Mouse (Mus musculus): ENCODE results near the gene Gramd1b.
A peak's percentile ranks its signal among the peaks of the same experiment; 100 is the strongest.

The Gramd1b gene

GRCm38 (mm10) chr9:40531027-40531621 is at the start of gene Gramd1b:
Gene Gramd1b, minus strand, starts transcription at chr9:40531383.
- peak; percentile 2 for DNase-seq

- no peak for DNase-seq
Observed at GRCm38 (mm10) chr9:40578726-40579625, 47.8 kb upstream of the Gramd1b start.

DNA sequence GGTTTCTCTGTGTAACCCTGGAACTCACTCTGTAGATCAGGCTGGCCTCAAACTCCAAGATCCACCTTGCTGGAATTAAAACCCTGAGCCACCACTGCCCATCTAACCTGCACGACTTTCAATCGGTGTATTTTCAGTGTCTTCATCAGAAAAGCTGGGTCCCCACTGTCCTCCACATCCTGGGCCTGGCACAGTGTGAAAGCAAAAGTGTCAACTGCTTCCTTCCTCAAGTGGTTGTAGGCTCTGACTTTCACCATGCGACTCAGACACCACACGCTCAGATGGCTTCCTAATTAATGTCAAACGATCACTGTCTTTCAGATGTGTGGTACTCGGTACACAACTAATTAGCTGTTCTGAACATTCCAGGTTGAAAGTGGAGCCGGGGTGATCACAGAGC is 45.9 kb upstream of the Gramd1b start:
- no peak for DNase-seq

- no peak for DNase-seq
Observed at GRCm38 (mm10) chr9:40575053-40575985, 44.1 kb upstream of the Gramd1b start.

DNA sequence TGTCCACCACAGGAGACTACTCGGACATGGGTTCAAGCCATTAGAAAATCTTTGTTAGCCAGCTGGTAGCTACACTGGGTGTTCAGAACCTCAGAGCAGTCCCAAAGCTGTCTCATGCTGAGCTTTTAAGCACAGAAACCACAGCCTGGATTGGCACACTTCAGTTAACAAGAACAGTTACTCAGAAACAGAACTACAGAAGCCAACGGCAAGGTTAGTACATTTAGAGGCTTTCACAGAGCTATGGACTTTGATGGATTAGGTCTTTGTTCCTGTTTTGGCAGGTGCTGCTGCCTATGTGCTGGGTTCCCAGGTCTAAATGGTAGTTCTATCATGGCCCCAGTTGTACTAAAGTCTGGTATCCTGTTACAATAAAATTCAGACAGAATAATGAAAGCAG is 40.1 kb upstream of the Gramd1b start:
- DNase-seq = no peak

- DNase-seq = no peak
Observed at GRCm38 (mm10) chr9:40568070-40568469, 36.9 kb upstream of the Gramd1b start.

DNA sequence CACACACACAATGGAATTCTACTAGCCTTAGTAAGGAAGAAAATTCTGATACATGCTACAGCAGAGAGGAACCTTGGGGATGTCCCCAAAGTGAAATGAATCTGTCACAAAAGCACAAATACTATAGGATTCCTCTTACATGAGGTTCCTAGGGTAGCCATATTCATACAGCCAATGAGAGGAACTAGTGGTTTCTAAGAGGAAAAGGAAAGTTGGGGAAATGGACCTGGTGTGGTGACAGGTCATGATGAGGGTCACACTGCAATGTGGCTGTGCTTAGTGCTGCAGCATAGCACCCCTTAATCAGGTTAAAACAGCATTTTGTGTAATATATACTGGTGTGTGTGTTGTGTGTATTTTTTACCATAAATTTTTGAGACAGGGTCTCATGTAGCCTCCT is 32.6 kb upstream of the Gramd1b start:
- no peak for DNase-seq

- no peak for DNase-seq
Observed at GRCm38 (mm10) chr9:40559646-40560045, 28.5 kb upstream of the Gramd1b start.

DNA sequence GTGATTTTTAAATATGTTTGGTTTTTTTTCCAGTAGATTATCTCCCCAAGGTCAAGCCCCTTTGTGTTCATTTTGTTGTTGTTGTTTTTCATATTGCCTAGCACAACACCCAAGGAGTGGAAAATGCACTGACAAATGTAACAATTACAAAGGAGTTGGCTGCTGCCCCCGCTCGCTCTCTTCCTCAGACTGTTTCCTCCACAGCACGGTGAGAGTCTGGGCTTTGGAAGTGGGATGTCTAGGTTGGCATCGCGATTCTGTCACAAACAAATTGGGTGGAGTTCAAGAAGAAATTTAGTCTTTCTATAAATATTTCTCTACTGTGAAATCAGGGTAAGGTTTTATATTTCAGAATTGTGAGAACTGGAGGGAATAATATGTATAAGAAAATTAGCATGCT is 26.6 kb upstream of the Gramd1b start:
- no peak for DNase-seq

- no peak for DNase-seq
Observed at GRCm38 (mm10) chr9:40556396-40556795, 25.2 kb upstream of the Gramd1b start.

GRCm38 (mm10) chr9:40555243-40555642 is 24.1 kb upstream of the Gramd1b start:
- DNase-seq = no peak

DNA sequence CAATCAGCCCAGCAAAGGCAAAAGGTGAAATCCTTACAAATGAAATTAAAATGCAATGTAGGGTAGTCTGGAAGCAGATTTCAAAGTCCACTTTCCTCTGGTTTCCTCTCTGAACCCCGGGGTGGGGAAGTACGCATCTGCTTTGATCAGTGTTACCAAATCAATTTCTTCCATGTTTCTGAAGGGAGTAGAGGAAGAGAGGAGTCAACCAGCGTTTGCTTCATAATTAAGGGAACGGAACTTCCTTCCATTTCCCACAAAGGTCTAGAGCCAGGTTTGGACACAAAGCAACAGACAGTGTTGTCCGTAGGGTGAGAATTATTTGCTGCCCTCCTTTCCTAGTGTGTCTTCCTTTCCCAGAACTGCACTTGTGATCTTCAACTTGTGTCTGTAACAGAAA is 16.7 kb upstream of the Gramd1b start:
- no peak for DNase-seq

DNA sequence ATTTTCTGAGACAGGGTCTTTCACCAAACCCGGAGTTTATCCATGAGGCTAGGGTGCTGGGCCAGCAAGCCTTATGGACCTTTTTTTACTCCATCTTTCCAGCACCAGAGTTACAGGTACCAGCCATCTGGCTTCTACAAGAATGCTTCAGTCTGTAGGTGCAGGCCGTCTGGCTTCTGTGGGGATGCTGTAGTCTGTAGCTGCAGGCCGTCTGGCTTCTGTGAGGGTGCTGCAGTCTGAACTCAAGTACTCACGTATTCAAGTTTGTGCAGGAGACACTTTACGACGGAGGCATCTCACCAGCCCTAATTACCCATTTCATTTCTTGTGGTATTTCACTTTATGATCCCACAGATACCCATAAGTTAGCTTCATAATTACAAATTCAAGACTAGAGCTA is 14.0 kb upstream of the Gramd1b start:
- DNase-seq = no peak

DNA sequence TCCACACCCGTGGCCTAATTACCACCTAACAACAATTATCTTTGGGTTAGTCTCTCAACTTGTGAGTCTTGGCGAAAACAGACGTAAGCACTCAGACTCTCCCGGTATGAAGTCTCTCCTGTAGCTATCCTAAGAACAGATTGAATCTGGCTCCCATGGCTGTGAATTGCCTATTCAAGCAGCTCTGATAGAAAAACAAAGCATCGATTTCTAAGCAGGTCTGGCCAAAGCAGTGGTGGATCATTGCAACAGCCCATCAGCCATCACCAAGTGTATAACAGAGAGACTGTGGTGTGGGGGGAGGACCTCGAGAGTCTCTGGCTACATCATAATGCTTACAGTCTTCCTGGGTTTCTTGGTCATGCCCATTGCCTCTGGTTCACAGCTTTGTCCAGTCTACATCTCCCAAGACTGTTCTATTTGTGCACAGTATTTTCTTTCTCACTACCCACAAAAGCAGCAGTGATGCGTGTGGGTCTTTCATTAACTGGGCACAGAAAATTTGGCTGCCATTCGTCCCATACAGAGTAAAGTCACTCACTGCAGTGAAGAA is 8.5 kb upstream of the Gramd1b start:
- DNase-seq = no peak

- no peak for DNase-seq
Observed at GRCm38 (mm10) chr9:40537708-40538105, 6.5 kb upstream of the Gramd1b start.

DNA sequence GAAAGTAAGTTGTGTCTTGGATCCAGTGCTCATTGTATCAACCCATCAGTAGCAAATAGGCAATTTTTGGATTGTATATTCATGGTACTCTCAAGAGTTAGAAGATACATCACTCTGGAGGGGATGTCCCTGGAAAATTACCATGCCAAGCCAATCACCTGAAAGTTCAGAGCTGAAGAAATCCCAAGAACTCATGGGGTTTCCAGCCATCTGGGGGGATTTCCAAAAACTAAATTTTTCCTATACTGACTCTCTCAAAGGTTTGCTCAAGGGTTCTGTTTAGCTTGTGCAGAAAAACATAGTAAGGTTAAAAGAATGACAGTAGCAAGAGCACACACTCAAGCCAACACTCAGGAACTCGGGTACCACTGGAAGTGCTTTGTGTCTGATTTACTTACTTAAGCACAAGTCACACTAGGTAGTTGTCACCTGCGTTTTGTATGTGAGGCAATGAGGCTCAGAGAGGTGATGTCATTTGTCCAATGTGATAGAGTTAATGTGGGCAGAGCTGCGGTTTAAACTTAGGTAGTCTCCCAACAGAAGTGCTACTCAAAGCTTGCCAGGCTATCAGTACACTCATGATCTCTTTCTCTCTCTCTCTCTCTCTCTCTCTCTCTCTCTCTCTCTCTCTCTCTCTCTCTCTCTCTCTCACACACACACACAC is 6.0 kb upstream of the Gramd1b start:
- DNase-seq = no peak

- DNase-seq = no peak
Observed at GRCm38 (mm10) chr9:40530536-40530935, 647 bp downstream of the Gramd1b start.

- no peak for DNase-seq
Observed at GRCm38 (mm10) chr9:40528733-40529132, 2.5 kb downstream of the Gramd1b start.

GRCm38 (mm10) chr9:40526928-40527327 is 4.3 kb downstream of the Gramd1b start:
- DNase-seq = no peak

DNA sequence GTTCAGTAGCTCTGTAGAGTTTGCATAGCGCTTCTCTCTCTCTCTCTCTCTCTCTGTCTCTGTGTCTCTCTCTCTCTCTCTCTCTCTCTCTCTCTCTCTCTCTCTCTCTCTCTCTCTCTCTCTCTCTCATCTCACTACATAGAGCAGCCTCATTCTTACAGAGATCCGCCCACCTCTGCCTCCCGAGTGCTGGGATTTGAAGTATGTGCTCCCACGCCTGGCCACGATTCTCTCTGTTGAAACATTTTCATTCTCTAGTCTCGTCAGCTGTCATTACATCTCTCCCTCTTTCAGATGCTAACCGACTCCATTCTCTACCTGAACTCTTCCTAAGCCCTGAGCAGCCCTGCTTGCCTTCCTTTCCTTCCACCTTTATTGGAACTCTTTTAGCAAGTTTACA is 9.0 kb downstream of the Gramd1b start:
- no peak for DNase-seq

DNA sequence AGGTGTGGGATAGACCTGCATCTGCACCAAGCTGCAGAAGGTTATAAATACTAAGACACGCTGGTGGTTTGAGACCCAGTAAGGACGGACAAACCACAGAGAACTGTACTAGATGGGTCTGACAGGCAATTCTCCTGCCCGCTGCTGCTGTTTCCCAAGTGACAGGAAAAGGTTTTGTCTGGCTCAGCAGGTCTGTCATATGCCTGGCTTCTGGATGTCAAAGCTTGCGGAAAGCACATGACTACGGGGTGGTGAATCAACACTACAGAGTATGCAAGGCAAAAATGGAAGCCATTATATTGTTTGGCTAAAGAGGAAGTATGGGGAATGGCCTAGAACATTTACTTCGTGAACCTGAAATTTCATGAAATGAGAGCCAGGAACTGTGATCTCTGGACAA is 10.1 kb downstream of the Gramd1b start:
- no peak for DNase-seq

DNA sequence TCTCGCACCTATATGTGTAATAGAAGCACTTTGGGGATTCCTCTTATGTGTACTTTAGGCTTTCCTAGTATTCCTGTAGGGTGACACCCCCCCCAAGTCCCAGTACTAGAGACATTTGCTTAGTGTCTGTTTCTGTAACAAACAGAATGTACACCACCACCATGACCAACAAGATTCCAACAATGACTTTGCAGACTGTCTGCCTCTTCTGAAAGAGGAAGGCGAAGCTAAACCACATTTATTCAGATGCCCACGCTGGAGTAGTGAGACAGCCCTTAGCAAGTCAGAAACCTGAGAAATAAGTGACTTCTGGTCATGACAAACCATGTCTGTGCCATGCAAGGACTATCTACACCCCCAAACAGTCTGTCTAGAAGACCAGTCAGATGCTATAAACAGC is 11.9 kb downstream of the Gramd1b start:
- DNase-seq = no peak

DNA sequence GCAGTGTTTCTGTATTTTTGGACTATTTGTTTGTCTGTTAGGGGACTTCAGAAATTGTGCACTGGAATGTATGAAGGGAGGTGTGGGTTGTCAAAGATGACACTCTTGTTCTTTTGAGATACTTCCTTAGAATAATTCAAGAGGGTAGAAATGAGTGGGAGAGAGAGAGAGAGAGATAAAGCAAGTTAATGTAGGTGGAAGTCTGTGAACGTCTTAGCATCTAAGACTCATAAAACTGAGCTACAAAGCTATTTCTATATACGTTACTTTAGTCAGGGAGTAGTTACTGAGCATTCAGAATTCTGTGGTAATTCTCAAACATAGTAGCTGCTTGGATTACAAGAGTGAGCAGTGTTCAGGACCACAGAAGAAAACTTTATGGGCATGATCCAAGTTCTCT is 19.2 kb downstream of the Gramd1b start:
- DNase-seq = no peak
